Mouse (Mus musculus) stomach, postnatal 0 days (tissue): ENCODE data around the gene Zfand3. TPM values are rescaled to one million over a fixed set of nuclear protein-coding genes. Genes with fewer than 3 reads are reported as not detected.
A peak's percentile ranks its signal among the peaks of the same experiment; 100 is the strongest.

Experiments used
- ATAC-seq: fragments of 200-750 bp; cut with Nextera tagmentation; 2 replicates; pipeline ENCODE4 v1.8.0; 2017; ENCODE audit not compliant: low FRiP score, low TSS enrichment
- DNase-seq: peaks from one replicate; pipeline ENCODE4 v3.0.0-alpha.2; 2016; ENCODE audit warnings: low spot score
- H3K27ac ChIP-seq: fragments of 300-500 bp; sonication (generic); replicated peaks from 2 replicates; pipeline ENCODE4 v1.5.1; 2014; ENCODE audit warnings: mild to moderate bottlenecking, control low read depth
- H3K27me3 ChIP-seq: fragments of 300-500 bp; sonication (generic); 2 replicates; pipeline ENCODE4 v1.6.1; 2014; ENCODE audit warnings: low read length; ENCODE audit not compliant: control insufficient read depth, insufficient read depth
- H3K36me3 ChIP-seq: fragments of 300-500 bp; sonication (generic); 2 replicates; pipeline ENCODE4 v1.6.1; 2014; ENCODE audit warnings: low read length, mixed read lengths; ENCODE audit not compliant: control insufficient read depth, insufficient read depth
- H3K4me1 ChIP-seq: fragments of 300-500 bp; sonication (generic); replicated peaks from 2 replicates; pipeline ENCODE4 v1.6.1; 2014; ENCODE audit warnings: antibody characterized with exemption; ENCODE audit not compliant: control insufficient read depth, insufficient read depth
- H3K4me2 ChIP-seq: fragments of 300-500 bp; sonication (generic); replicated peaks from 2 replicates; pipeline ENCODE4 v1.6.1; 2014; ENCODE audit warnings: low read depth, mild to moderate bottlenecking, control low read depth, moderate library complexity
- H3K4me3 ChIP-seq: fragments of 300-500 bp; sonication (generic); 2 replicates; pipeline ENCODE4 v1.5.1; 2014; ENCODE audit warnings: low read depth, low read length, control low read depth
- H3K9ac ChIP-seq: fragments of 300-500 bp; sonication (generic); 2 replicates; pipeline ENCODE4 v1.6.1; 2014; ENCODE audit warnings: mild to moderate bottlenecking, low read length, control low read depth, mixed read lengths
- H3K9me3 ChIP-seq: fragments of 300-500 bp; sonication (generic); 2 replicates; pipeline ENCODE4 v1.6.1; 2016; ENCODE audit warnings: low read length; ENCODE audit not compliant: control insufficient read depth
- CTCF ChIP-seq: IDR thresholded peaks from 2 replicates; pipeline ENCODE4 v1.5.1; 2016; ENCODE audit warnings: antibody characterized with exemption, low read depth, mild to moderate bottlenecking, moderate library complexity
- EP300 ChIP-seq: optimal IDR thresholded peaks from 2 replicates; pipeline ENCODE3; 2016; ENCODE audit warnings: antibody characterized with exemption
- WGBS: fragments of 180-500 bp; shearing (Covaris S2); extraction: QIAGEN DNeasy Blood & Tissue Kit; methylation state at CpG from one replicate; pipeline ENCODE4 v1.1.7; 2014; 5-methylcytosine and 5-hydroxymethylcytosine counted together
- polyA plus RNA-seq: library from polyadenylated mRNA; unstranded; fragments of >200 nt; fragmentation: Nextera tagmentation; extraction: Ambion mirVana; gene quantifications from 2 replicates; pipeline ENCODE4 v1.2.1, GENCODE M21; 2015

Zfand3 gene
- polyA plus RNA-seq, 1 experiment from 2014 or later = 35.5 TPM

GRCm38 (mm10) chr17:30222837-30223236 is 218.3 kb downstream of the Zfand3 start:
- no peak overlapping the region for H3K4me3 ChIP-seq

GRCm38 (mm10) chr17:30225030-30225740 is 220.7 kb downstream of the Zfand3 start:
- 32% methylated on average over 5 of the region's 5 CpGs for WGBS
- no peak for ATAC-seq
- no peak for DNase-seq

More at GRCm38 (mm10) chr17:30222837-30223236, 218.3 kb downstream of the Zfand3 start:
- Histone ChIP-seq H3K27ac (no peak overlapping the region), H3K9me3 (no peaks in the 10 kb centered on the region), H3K36me3 (no peaks in the 10 kb centered on the region), H3K9ac (no peak overlapping the region), H3K4me1 (peaks cover 6% of the 10 kb centered on the region; the same call in 1 of the 2 replicates), H3K4me2 (no peak overlapping the region), H3K27me3 (no peaks in the 10 kb centered on the region)
- WGBS = 80% methylated on average over 12 of the region's 12 CpGs
- TF ChIP-seq CTCF (no peak), EP300 (no peak)
- ATAC-seq (no peak), DNase-seq (no peak)

GRCm38 (mm10) chr17:30228439-30229215 is 224.1 kb downstream of the Zfand3 start:
- no peak for ATAC-seq
- Histone ChIP-seq H3K4me2 (no peak overlapping the region), H3K9ac (no peak overlapping the region), H3K4me3 (no peak overlapping the region), H3K4me1 (peaks cover 6% of the 10 kb centered on the region), H3K27ac (no peak overlapping the region), H3K9me3 (no peaks in the 10 kb centered on the region), H3K27me3 (no peaks in the 10 kb centered on the region), H3K36me3 (no peaks in the 10 kb centered on the region)
- TF ChIP-seq EP300 = no peak
- TF ChIP-seq CTCF = no peak
- DNase-seq = no peak
- WGBS = 81% methylated on average over 10 of the region's 10 CpGs

More at GRCm38 (mm10) chr17:30225030-30225740, 220.7 kb downstream of the Zfand3 start:
- Histone ChIP-seq H3K36me3 (no peaks in the 10 kb centered on the region), H3K27me3 (no peaks in the 10 kb centered on the region), H3K4me2 (no peak overlapping the region), H3K4me3 (no peak overlapping the region), H3K27ac (no peak overlapping the region), H3K9me3 (no peaks in the 10 kb centered on the region), H3K9ac (no peak overlapping the region), H3K4me1 (peaks cover 6% of the 10 kb centered on the region; the same call in 1 of the 2 replicates)
- TF ChIP-seq CTCF = no peak
- TF ChIP-seq EP300 = no peak

GRCm38 (mm10) chr17:30230428-30230827 is 225.9 kb downstream of the Zfand3 start:
- Histone ChIP-seq H3K4me2 (no peak overlapping the region), H3K27me3 (no peaks in the 10 kb centered on the region), H3K9me3 (no peaks in the 10 kb centered on the region), H3K4me3 (no peak overlapping the region), H3K27ac (no peak overlapping the region), H3K36me3 (no peaks in the 10 kb centered on the region), H3K9ac (no peak overlapping the region), H3K4me1 (peaks cover 2% of the 10 kb centered on the region; the same call in 1 of the 2 replicates)
- 79% methylated on average over 4 of the region's 4 CpGs for WGBS
- TF ChIP-seq CTCF (no peak), EP300 (no peak)
- ATAC-seq (no peak), DNase-seq (no peak)

GRCm38 (mm10) chr17:30231483-30231882 is 226.9 kb downstream of the Zfand3 start:
- H3K4me3 ChIP-seq = no peak overlapping the region
- WGBS = 100% methylated on average over 1 of the region's 1 CpGs
- no peaks in the 10 kb centered on the region for H3K36me3 ChIP-seq
- no peak overlapping the region for H3K4me2 ChIP-seq
- H3K9ac ChIP-seq = no peak overlapping the region
- ATAC-seq (no peak), DNase-seq (no peak)
- no peak overlapping the region for H3K27ac ChIP-seq
- no peaks in the 10 kb centered on the region for H3K9me3 ChIP-seq
- H3K27me3 ChIP-seq = no peaks in the 10 kb centered on the region
- no peaks in the 10 kb centered on the region; the same call in 1 of the 2 replicates for H3K4me1 ChIP-seq
- no peak for TF ChIP-seq EP300

- no peak overlapping the region for H3K4me2 ChIP-seq
- H3K9me3 ChIP-seq = no peaks in the 10 kb centered on the region
- H3K4me1 ChIP-seq = no peaks in the 10 kb centered on the region; the same call in 1 of the 2 replicates
- H3K27ac ChIP-seq = no peak overlapping the region
- peak; percentile 21; the same call in 1 of the 2 replicates for ATAC-seq
- TF ChIP-seq EP300 (no peak), CTCF (peak; percentile 57)
- H3K36me3 ChIP-seq = no peaks in the 10 kb centered on the region
- no peak for DNase-seq
- no peaks in the 10 kb centered on the region for H3K27me3 ChIP-seq
- H3K4me3 ChIP-seq = no peak overlapping the region
- WGBS = 54% methylated on average over 4 of the region's 4 CpGs
- H3K9ac ChIP-seq = no peak overlapping the region
Measured at GRCm38 (mm10) chr17:30232698-30233097, 228.2 kb downstream of the Zfand3 start.
